Mouse (Mus musculus) splenic B cell, adult 2 months (primary cell): ENCODE results near the gene Gpr176.
A peak's percentile ranks its signal among the peaks of the same experiment; 100 is the strongest.
"Not testable (repeated sequence)": the region's sequence is repeated elsewhere in the genome, so short reads cannot be mapped to it uniquely, and the experiment has no call there.

Experiments used
- DNase-seq: peaks from one replicate; pipeline ENCODE4 v3.0.0-alpha.2; 2011; ENCODE audit warnings: low read depth, low spot score
- H3K27me3 ChIP-seq: 2 replicates; pipeline ENCODE4 v1.6.1; 2012; ENCODE audit warnings: mild to moderate bottlenecking, low read length, moderate library complexity, mixed read lengths; ENCODE audit not compliant: control insufficient read depth, poor library complexity, insufficient read depth, severe bottlenecking
- H3K36me3 ChIP-seq: 2 replicates; pipeline ENCODE4 v1.6.1; 2012; ENCODE audit warnings: mild to moderate bottlenecking, low read length, moderate library complexity, mixed read lengths; ENCODE audit not compliant: control insufficient read depth, poor library complexity, insufficient read depth, severe bottlenecking

Gpr176 gene

GRCm38 (mm10) chr2:118299981-118300380 is 73.2 kb downstream of the Gpr176 start:
- Histone ChIP-seq H3K36me3 (no peaks in the 10 kb centered on the region), H3K27me3 (no peaks in the 10 kb centered on the region)
- DNase-seq: no peak

- Histone ChIP-seq H3K27me3 (no peaks in the 10 kb centered on the region), H3K36me3 (no peaks in the 10 kb centered on the region; the same call in 1 of the 2 replicates)
- DNase-seq: no peak
These were observed 74.6 kb downstream of the Gpr176 start for GRCm38 (mm10) chr2:118298601-118299000.

DNA sequence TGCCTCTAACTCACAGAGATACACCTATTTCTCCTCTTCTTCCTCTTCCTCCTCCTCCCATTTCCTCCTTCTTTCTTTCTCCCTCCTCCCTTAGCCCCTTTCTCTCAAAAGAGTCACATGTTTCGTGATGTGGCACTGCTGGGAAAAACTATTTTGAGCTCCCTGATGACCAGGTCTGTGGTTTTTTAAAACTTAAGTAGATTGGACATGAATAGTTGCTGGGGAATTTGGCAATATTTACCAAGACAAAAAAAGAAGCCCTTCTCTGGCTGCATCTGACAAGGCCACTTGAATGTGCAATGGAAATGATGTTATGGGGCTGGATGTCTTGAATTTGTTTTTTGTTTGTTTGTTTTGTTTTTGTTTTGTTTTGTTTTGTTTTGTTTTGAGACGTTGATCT is 75.3 kb downstream of the Gpr176 start:
- H3K27me3 ChIP-seq: no peaks in the 10 kb centered on the region
- DNase-seq: no peak

GRCm38 (mm10) chr2:118295505-118295904 is 77.7 kb downstream of the Gpr176 start:
- H3K36me3 ChIP-seq: no peaks in the 10 kb centered on the region; the same call in 1 of the 2 replicates
- DNase-seq: peak; percentile 76
- no peaks in the 10 kb centered on the region for H3K27me3 ChIP-seq

More for the DNA sequence above, 75.3 kb downstream of the Gpr176 start:
- H3K36me3 ChIP-seq: no peaks in the 10 kb centered on the region; the same call in 1 of the 2 replicates

DNA sequence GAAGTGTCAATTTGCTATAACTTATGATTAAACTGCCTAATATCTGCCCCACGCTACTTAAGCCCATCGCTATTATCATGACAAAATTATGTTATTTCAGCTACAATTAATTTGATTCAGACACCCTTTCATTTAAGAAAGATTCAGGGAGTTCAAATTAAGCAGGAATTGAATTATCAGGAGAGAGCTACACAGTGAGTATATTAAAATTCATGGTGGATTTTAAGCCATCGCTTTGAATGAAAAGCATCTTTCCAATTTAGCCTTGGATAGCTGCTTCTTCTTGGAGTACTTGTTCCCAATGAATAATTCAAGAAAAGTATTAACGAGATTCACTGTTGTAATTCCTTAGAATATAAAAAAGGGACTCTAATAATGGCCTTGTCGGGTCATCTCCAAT is 79.6 kb downstream of the Gpr176 start:
- DNase-seq: no peak
- Histone ChIP-seq H3K27me3 (no peaks in the 10 kb centered on the region), H3K36me3 (no peaks in the 10 kb centered on the region; the same call in 1 of the 2 replicates)

GRCm38 (mm10) chr2:118289066-118289460 is 84.2 kb downstream of the Gpr176 start:
- not testable (repeated sequence) for H3K36me3 ChIP-seq, DNase-seq

DNA sequence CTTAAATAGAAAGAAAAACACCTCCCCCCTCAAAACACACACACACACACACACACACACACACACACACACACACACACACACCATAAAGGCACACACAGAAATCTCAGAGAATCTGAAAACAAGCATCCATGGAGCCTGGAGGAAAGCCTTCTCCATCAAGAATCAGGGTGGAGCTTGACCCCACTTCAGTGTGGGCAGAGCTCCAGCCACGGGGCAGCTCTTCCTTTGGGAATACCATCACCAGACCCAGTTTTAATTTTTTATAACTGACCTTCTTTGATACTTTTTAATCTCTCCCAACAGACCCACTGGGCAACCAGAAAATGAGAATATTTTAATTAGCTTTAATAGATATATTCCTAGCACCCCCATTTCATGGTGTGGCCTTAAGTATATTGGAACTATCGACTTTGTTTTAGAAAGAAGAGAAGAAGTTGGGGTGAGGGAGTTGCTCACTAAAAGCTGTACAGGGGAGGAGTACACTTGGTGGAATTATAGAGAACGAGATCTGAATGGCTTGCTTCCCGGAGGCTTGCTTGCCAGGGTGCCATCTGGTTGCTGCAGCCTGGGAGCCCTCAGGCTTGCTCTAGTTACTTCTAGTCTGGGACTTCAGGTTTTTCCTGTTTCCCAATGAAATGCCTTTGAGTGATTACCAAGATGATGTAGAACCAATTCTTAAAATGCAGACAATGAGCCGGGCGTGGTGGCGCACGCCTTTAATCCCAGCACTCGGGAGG is 84.7 kb downstream of the Gpr176 start:
- no peak for DNase-seq
- H3K27me3 ChIP-seq: no peaks in the 10 kb centered on the region
- H3K36me3 ChIP-seq: no peaks in the 10 kb centered on the region

More at GRCm38 (mm10) chr2:118289066-118289460, 84.2 kb downstream of the Gpr176 start:
- H3K27me3 ChIP-seq: not testable (repeated sequence)

- Histone ChIP-seq H3K27me3 (no peaks in the 10 kb centered on the region), H3K36me3 (no peaks in the 10 kb centered on the region)
- no peak for DNase-seq
These were observed 85.5 kb downstream of the Gpr176 start for GRCm38 (mm10) chr2:118287678-118288077.

DNA sequence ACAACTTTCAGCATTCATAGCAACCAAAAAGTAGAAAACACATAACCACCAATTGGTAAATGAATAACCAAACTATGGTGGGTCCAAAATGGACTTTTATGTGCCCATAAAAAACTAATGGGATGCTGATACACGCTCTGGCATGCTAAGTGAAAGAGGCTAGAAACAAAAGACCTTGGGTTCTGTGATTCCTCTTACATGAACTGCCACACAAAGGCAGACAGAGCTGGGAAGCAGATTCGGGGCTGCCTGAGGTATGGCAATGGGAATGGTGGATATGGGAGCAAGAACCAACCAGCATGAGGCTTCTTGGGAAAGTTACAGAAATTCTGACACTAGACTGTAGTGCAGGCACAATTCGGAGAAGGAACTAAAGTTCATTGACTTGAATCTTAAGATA is 90.8 kb downstream of the Gpr176 start:
- H3K27me3 ChIP-seq: no peaks in the 10 kb centered on the region
- no peak for DNase-seq
- no peaks in the 10 kb centered on the region for H3K36me3 ChIP-seq

DNA sequence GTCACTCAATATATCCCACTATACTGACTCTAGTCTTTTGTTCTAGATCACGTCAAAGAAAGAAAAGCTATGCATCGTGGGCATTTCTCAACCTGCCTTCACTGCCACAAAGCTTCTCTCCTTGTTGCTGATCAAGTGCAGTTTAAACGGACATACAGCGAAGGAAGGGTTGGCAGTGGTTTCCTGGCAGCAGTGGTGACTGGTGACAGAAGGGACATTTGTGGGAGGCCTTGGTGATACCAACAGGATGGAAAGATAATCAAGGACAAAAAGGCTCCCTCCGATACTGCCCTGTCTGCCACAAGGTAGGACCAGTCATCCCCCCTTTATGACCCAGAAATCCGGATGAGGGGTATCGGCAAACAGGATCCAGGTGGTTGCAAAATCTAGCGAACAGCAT is 95.0 kb downstream of the Gpr176 start:
- H3K36me3 ChIP-seq: no peaks in the 10 kb centered on the region
- no peak for DNase-seq
- H3K27me3 ChIP-seq: no peaks in the 10 kb centered on the region

DNA sequence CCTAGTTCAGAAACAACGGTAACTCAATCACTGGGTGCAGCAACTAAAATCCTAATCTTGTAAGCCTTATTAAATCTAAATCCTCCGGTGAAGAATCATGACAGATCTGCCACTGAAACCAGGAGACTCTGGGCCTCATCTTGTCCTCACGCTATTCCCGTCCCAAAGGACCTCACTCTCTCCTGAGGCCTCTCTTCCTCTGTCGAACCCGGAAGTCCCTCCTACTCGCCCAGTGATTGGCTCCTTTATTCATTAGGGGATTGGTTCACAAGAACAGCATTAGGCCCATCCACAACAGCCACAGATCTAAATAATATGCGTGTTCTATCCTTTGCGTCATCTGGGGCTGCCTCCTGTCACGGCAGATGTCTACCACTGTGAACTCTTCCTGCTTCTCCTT is 101.6 kb downstream of the Gpr176 start:
- H3K36me3 ChIP-seq: no peaks in the 10 kb centered on the region
- H3K27me3 ChIP-seq: no peaks in the 10 kb centered on the region

DNA sequence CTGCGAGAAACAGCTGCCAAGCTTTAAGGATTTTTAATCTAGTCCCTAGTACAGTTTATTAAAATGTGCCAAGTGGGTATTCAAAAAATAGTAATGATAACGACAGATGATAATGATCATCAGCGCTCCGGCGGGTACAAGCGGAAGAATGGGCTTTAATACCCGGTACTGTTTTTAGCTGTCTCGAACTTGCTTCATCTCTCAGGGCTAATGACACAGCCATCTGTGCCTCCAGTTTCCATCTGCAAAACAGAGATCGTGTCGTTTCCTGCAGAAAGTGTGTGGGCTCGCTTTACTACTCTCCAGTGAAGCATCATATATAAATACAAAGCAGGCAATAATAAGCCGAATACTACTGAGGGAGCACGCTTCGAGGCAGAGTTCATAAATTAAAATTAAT is 103.0 kb downstream of the Gpr176 start:
- no peak for DNase-seq
- H3K36me3 ChIP-seq: no peaks in the 10 kb centered on the region

More for the DNA sequence above, 101.6 kb downstream of the Gpr176 start:
- no peak for DNase-seq

GRCm38 (mm10) chr2:118263914-118264201 is 109.4 kb downstream of the Gpr176 start:
- no peaks in the 10 kb centered on the region for H3K27me3 ChIP-seq
- no peaks in the 10 kb centered on the region for H3K36me3 ChIP-seq
- no peak for DNase-seq

More for the DNA sequence above, 103.0 kb downstream of the Gpr176 start:
- no peaks in the 10 kb centered on the region for H3K27me3 ChIP-seq

DNA sequence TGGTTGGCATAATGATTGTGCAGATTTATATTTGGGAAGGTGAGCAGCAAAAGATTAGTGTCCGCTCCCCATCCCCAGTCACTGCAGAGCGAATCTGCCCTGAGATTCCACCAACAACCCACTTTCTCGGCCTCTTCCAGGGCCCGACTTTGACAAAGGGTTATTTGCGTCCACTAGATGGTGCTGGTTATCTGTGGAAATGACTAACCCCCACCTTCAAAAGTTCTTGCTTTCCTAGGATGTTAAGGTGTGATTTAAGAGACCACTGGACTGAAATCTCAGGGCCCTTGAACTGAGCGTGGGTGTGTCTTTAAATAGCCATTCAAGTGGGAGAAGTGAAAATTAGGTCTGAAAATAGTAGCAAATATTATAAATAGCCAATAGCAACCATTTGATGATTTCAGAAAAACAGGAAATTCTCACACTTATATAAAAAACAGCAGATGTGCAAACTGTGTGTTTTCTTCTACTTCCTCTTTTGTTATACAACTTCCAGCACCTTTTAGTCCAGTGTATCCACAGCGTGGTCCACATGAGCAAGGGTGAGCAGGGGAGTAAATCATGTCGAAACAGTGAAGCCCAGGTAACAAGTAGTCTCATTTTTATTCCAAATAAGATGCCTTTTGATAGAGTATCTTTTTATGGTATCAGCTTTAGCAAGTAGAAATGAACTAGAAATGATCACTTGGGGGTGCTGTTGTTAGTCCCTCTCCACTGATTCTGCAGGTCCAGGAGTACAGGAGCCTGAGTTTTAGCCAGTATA is 109.9 kb downstream of the Gpr176 start:
- Histone ChIP-seq H3K36me3 (no peaks in the 10 kb centered on the region), H3K27me3 (no peaks in the 10 kb centered on the region)
- peak; percentile 89 for DNase-seq

DNA sequence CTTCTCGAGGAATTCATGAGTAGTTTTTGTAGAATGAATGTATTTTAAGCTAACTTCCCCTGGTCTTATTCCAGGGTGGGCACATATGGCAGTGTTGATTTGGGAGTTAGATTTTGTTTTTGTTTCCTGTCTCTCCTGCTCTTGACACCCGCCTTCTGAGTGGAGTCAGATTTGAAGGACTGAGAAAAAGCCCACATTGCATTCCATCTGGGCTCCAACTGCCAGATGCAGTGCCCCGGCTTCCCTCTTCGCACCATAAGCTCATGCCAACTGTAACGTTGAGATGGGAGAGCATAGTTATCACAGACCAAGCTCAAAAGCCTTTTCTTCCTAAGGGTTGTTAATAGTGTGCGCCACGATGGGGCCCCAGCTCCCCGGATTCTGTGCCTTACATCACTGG is 110.5 kb downstream of the Gpr176 start:
- Histone ChIP-seq H3K36me3 (no peaks in the 10 kb centered on the region), H3K27me3 (no peaks in the 10 kb centered on the region)
- DNase-seq: no peak
